Mouse (Mus musculus) heart, embryonic 16.5 days (tissue): Measurements from ENCODE around the gene Tdg. TPM values are rescaled to one million over a fixed set of nuclear protein-coding genes. Genes with fewer than 3 reads are reported as not detected.
A peak's percentile ranks its signal among the peaks of the same experiment; 100 is the strongest.
"Not testable (repeated sequence)": the region's sequence is repeated elsewhere in the genome, so short reads cannot be mapped to it uniquely, and the experiment has no call there.

Experiments used
- ATAC-seq: fragments of 200-750 bp; cut with Nextera tagmentation; replicated peaks from 2 replicates; pipeline ENCODE4 v1.8.0; 2017; ENCODE audit warnings: moderate number of reproducible peaks; ENCODE audit not compliant: insufficient read depth, low FRiP score; ENCODE audit errors: extremely low read depth
- H3K27ac ChIP-seq: fragments of 300-500 bp; sonication (generic); 2 replicates; pipeline ENCODE4 v1.5.1; 2014; ENCODE audit warnings: mild to moderate bottlenecking, low read length, control low read depth, moderate library complexity
- H3K27me3 ChIP-seq: fragments of 300-500 bp; sonication (generic); 2 replicates; pipeline ENCODE4 v1.6.1; 2014; ENCODE audit warnings: low read length, mixed read lengths; ENCODE audit not compliant: control insufficient read depth, insufficient read depth
- H3K36me3 ChIP-seq: fragments of 300-500 bp; sonication (generic); 2 replicates; pipeline ENCODE4 v1.6.1; 2014; ENCODE audit not compliant: control insufficient read depth, insufficient read depth
- H3K4me1 ChIP-seq: fragments of 300-500 bp; sonication (generic); 2 replicates; pipeline ENCODE4 v1.6.1; 2014; ENCODE audit warnings: low read length, mixed read lengths; ENCODE audit not compliant: control insufficient read depth, insufficient read depth
- H3K4me2 ChIP-seq: fragments of 300-500 bp; sonication (generic); 2 replicates; pipeline ENCODE4 v1.6.1; 2014; ENCODE audit warnings: low read depth, mild to moderate bottlenecking, control low read depth, low read length
- H3K4me3 ChIP-seq: fragments of 300-500 bp; sonication (generic); 2 replicates; pipeline ENCODE4 v1.5.1; 2014; ENCODE audit warnings: mild to moderate bottlenecking, control low read depth, low read length
- H3K9ac ChIP-seq: fragments of 300-500 bp; sonication (generic); 2 replicates; pipeline ENCODE4 v1.6.1; 2014; ENCODE audit warnings: low read length, control low read depth
- H3K9me3 ChIP-seq: fragments of 300-500 bp; sonication (generic); replicated peaks from 2 replicates; pipeline ENCODE4 v1.6.1; 2016; ENCODE audit warnings: low read length; ENCODE audit not compliant: control insufficient read depth
- WGBS: fragments of 180-500 bp; shearing (Covaris S2); extraction: QIAGEN DNeasy Blood & Tissue Kit; methylation state at CpG from one replicate; pipeline ENCODE4 v1.1.7; 2014; 5-methylcytosine and 5-hydroxymethylcytosine counted together
- polyA plus RNA-seq: library from polyadenylated mRNA; unstranded; fragments of >200 nt; fragmentation: Nextera tagmentation; extraction: Ambion mirVana; gene quantifications from 2 replicates; pipeline ENCODE4 v1.2.1, GENCODE M21; 2015

Gene Tdg
- 67.4 and 70.7 TPM in 2 replicates for polyA plus RNA-seq

DNA sequence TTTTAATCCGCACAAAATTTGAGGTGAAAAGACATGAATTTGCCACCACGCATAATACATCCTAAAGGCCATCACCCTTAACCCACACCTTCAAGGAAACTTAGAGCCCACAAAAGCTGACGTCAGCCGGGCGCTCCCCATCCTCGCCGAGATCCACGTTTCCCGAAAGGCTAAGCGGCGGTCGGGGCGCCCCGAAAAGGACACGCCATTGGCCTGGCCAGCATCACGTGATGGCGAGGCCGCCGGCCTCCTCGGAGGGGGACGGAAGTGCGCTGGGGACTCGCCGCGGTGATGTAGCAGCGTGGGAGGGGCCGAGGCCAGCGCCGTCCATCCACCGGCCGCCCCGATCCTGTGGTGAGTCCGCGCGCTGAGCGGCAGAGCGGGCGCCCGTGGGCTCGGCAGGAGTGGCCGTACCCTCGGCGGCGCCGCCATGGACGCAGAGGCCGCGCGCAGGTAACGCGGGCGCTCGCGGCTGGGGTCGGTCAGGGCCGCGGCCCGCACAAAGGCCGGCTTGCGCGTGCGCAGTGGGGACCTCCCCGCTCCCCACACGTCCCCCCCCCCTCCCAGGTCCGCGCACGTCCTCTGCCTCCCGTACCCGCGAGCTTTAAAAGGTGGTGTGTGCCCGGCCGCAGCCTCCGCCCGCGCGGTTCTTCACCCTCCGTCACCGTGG, at the start of gene Tdg:
Gene Tdg (plus strand): TSS at position 243 of the 670 bp plus-strand sequence.
- Histone ChIP-seq H3K4me3 (peak within 1 kb of the TSS; percentile 75), H3K9ac (peak within 1 kb of the TSS; percentile 85), H3K4me1 (peaks cover 18% of the 10 kb centered on the region), H3K27ac (peak within 1 kb of the TSS; percentile 93), H3K4me2 (peak within 1 kb of the TSS; percentile 85)
- H3K9me3 ChIP-seq, H3K27me3 ChIP-seq, H3K36me3 ChIP-seq: not testable (repeated sequence)
- ATAC-seq = peak; percentile 98
- WGBS = under 1% methylated on average over 71 of the region's 78 CpGs

DNA sequence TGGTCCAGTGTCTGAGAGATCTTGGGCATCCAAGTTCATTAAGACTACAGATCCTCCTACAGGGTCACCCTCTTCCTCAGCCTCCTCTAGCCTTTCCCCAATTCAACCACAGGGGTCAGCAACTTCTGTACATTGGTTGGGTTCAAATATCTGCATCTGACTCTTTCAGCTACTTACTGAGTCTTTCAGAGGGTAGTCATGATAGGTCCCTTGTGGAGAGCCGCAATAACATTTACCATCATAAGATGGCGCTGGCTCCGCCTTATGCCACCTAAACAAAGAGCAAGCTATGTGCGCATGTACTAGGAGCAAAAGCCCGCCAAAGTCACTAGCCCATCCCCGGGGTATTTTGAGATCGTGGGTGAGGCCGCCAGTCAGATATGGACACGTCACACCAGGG, 40.0 kb upstream of the Tdg start:
- not testable (repeated sequence) for H3K36me3 ChIP-seq, H3K27me3 ChIP-seq, ATAC-seq, H3K27ac ChIP-seq, H3K4me1 ChIP-seq, H3K9ac ChIP-seq, H3K4me2 ChIP-seq, H3K9me3 ChIP-seq, H3K4me3 ChIP-seq
- WGBS = 83% methylated on average over 9 of the region's 9 CpGs

DNA sequence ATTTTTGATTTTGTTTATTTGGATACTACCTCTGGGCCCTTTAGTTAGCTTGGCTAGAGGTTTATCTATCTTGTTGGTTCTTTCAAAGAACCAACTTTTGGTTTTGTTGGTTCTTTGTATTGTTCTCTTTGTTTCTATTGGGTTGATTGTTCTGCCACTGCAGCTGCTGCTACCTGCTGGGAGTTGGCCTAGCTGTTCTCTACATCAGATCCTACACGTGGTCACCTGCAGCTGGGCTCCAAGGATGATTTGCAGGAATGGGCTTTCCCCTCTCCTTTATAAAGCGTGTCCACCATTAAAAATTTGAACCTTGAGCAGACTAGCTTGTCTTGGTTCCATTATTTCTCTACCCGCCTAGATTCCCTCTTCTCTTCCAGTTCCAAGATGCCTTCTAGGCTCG, 35.2 kb upstream of the Tdg start:
- not testable (repeated sequence) for H3K4me3 ChIP-seq, H3K4me2 ChIP-seq, H3K27me3 ChIP-seq, H3K36me3 ChIP-seq, H3K27ac ChIP-seq, H3K4me1 ChIP-seq, H3K9ac ChIP-seq, H3K9me3 ChIP-seq, ATAC-seq
- 56% methylated on average over 4 of the region's 4 CpGs for WGBS

DNA sequence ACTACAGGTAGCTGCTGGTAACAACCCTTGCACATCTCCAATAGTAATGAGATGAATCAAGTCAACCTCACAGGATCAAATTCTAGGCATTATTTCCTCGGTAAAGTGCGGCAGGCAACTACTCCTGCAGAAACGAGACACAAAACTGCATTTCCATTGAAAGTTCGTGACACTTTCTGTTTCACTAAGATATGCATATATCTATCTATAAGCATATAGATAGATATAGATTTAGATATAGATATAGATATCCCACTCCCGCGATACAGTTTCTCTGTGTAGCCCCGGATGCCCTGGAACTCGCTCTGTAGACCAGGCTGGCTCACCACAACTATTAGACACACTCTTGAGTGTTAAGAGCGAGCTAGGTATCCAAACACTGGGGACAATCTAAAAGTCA, 7.4 kb upstream of the Tdg start:
- no peak for ATAC-seq

DNA sequence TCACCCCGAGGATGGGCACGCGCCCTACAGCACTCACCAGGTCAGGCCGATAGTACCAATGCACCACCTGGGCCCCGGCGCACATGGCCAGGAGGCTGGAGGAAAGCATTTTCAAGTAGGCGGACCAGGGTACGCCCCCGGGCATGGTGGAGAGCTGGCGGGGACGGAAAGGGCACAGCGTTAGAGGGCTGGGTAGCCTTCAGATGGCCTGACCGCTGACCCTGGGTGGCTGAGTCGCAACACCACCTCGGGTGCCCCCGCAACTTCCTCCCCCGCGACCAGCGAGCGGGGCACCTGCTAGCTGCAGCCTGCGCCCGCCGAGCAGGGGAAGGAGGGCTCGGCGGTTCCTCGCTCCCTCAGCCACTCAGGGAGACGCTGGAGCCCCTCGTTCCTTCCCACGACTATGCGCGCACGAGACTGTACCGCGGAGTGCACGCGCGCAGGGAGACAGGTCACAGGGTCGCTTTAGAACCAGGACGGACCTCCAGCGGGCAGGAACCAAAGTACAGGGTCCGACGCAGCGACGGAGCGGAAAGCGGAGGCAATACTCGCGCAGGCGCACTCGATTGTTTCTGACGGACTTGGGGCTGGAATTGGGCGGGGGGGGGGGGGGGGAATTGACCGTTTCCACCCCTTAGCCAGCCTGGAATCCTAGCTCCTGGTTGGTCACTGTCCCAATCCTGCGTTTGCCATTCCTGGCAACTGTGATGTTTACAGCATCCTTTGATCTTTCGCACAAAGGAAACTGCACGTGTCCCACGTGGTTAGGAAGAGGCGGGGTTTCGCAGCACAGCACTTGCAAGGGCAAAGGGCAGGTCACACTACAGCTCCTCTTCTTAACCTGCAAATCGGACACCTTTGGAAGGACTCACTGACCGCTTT, 6.7 kb upstream of the Tdg start, which contains the start of gene 1190007I07Rik:
Gene 1190007I07Rik (minus strand): TSS at position 558 of the 882 bp plus-strand sequence.
- peaks cover 5% of the 10 kb centered on the region; the same call in 1 of the 2 replicates for H3K4me1 ChIP-seq
- peak within 1 kb of the TSS; percentile 82 for H3K27ac ChIP-seq
- H3K27me3 ChIP-seq = no peaks in the 10 kb centered on the region
- H3K9ac ChIP-seq = peak within 1 kb of the TSS; percentile 93
- H3K36me3 ChIP-seq = no peaks in the 10 kb centered on the region
- WGBS = under 1% methylated on average over 60 of the region's 61 CpGs
- peak within 1 kb of the TSS; percentile 85 for H3K4me3 ChIP-seq
- H3K9me3 ChIP-seq = no peaks in the 10 kb centered on the region
- peak; percentile 88 for ATAC-seq
- peak within 1 kb of the TSS; percentile 76 for H3K4me2 ChIP-seq

More for the DNA sequence above, 7.4 kb upstream of the Tdg start:
- no peaks in the 10 kb centered on the region for H3K9me3 ChIP-seq
- H3K9ac ChIP-seq = peak overlapping the region; percentile 93
- H3K4me1 ChIP-seq = peaks cover 5% of the 10 kb centered on the region; the same call in 1 of the 2 replicates
- no peak overlapping the region; the same call in 1 of the 2 replicates for H3K27ac ChIP-seq
- no peaks in the 10 kb centered on the region for H3K36me3 ChIP-seq
- peak overlapping the region; percentile 76 for H3K4me2 ChIP-seq
- H3K4me3 ChIP-seq = peak overlapping the region; percentile 85
- H3K27me3 ChIP-seq = no peaks in the 10 kb centered on the region
- 19% methylated on average over 9 of the region's 9 CpGs for WGBS

DNA sequence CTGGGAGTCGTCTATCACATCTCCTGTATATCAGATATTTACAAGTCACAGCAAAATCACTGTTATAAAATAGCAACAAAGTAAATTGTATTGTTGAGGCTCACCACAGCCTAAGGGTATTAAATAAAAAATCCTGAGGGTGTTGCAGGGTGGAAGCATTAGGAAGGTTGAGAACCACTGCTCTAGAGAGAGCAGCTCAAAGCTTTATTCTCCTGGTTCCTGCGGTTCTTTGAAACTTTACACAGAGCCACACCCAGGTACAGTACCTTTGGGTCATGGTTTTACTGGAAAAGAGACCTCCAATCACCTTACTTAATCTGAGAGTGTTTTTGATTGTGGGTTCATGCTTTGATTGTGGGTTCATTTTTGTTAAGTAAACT, 6.1 kb upstream of the Tdg start:
- not testable (repeated sequence) for H3K9me3 ChIP-seq, H3K27me3 ChIP-seq, H3K4me1 ChIP-seq, ATAC-seq, H3K36me3 ChIP-seq
- 2% methylated on average over 2 of the region's 2 CpGs for WGBS
- H3K9ac ChIP-seq = peak overlapping the region; percentile 93
- H3K27ac ChIP-seq = peak overlapping the region; percentile 82
- peak overlapping the region; percentile 85 for H3K4me3 ChIP-seq
- H3K4me2 ChIP-seq = peak overlapping the region; percentile 76

DNA sequence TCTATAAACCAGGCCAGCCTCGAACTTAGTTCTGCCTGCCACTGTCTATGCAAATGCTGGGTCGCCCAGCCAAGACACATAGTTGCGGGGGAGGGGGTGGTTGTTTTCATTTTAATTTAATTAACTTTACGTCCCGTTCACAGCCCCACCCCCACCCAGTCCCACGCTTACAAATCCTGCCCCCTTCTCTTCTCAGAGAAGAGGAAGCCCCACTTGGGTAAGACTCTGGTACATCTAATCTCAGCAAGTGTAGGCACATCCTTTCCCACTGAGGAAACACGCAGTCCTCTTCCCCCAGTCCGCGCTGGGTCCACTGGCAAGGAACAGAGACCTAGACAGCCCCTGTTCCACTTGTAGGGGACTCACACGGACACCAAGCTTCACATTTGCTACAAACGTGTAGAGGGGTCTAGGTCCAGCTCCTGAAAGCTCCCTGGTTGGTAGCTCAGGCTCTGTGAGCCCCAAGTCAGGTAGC, 480 bp upstream of the Tdg start:
- ATAC-seq = peak; percentile 37
- 3% methylated on average over 11 of the region's 11 CpGs for WGBS

DNA sequence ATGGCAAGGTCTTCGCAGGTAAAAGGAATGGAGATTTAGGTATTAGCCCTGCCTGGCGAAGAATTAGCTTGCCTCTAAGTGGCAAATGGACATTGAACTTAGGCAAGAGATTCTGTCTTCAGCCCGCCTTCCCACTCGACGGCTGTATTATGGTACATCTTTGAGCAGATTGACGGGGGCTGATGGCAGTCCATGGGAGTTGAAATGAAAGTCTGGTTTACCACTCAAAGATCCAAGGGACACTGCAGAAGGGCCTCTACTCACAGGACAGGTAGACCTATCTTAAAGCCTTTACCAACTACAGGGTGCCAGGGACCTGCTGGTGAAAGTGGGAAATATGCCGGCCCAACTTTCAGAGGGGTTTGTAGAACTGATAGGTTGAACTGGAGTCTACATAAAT, 869 bp downstream of the Tdg start:
- Histone ChIP-seq H3K36me3 (peaks cover 7% of the 10 kb centered on the region; the same call in 1 of the 2 replicates), H3K27ac (peak overlapping the region; percentile 72), H3K27me3 (no peaks in the 10 kb centered on the region), H3K9ac (peak overlapping the region; percentile 85), H3K9me3 (no peaks in the 10 kb centered on the region), H3K4me3 (peak overlapping the region; percentile 75), H3K4me1 (peaks cover 18% of the 10 kb centered on the region), H3K4me2 (peak overlapping the region; percentile 77)
- ATAC-seq = no peak
- 19% methylated on average over 7 of the region's 7 CpGs for WGBS

More for the DNA sequence above, 480 bp upstream of the Tdg start:
- Histone ChIP-seq H3K27ac (peak overlapping the region; percentile 93), H3K27me3 (no peaks in the 10 kb centered on the region), H3K4me1 (peaks cover 18% of the 10 kb centered on the region), H3K9me3 (no peaks in the 10 kb centered on the region), H3K9ac (peak overlapping the region; percentile 85), H3K4me2 (peak overlapping the region; percentile 85), H3K36me3 (peaks cover 5% of the 10 kb centered on the region; the same call in 1 of the 2 replicates), H3K4me3 (peak overlapping the region; percentile 75)
